Mouse (Mus musculus): ENCODE data around the gene Lat2.

Gene Lat2

DNA sequence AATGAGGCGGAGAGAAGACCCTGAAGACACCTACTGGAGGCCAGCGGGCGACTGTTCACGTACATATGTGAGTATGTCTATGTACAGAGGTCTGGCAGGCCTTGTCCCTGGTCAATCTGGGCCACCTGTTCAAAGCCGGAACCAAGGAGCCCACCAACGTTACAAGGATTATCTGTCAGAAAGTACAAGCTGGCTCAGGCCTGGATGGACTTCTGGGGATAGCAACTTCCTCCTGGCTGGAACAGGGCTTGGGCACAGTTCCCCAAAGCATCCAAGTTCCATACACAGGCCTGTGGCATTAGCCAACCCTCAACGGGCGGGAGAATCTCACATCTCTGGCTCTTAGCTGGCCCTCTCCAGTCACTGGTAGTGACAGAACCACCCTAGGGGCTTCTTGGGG, 529 bp downstream of the Lat2 start:
- in situ Hi-C loops (cut with MboI, MseI) = loop anchor here in 1 of 2 experiments (10.0 kb wide), 1 partner anchor 109 kb away; no protein-coding TSS in a partner anchor

- in situ Hi-C loops (cut with MboI, MseI) = loop anchor here in 1 of 2 experiments (10.0 kb wide), 1 partner anchor 109 kb away; no protein-coding TSS in a partner anchor
These were observed 1.1 kb downstream of the Lat2 start for GRCm38 (mm10) chr5:134613727-134614126.

- in situ Hi-C loops (cut with MboI, MseI) = loop anchor here in 1 of 2 experiments (10.0 kb wide), 1 partner anchor 107 kb away; no protein-coding TSS in a partner anchor
These were observed 2.9 kb downstream of the Lat2 start for GRCm38 (mm10) chr5:134611810-134612521.

GRCm38 (mm10) chr5:134609916-134610643, 4.7 kb downstream of the Lat2 start:
- in situ Hi-C loops (cut with MboI, MseI) = loop anchor here in 1 of 2 experiments (10.0 kb wide), 1 partner anchor 105 kb away; no protein-coding TSS in a partner anchor

GRCm38 (mm10) chr5:134607121-134607520, 7.7 kb downstream of the Lat2 start:
- in situ Hi-C loops (cut with MboI, MseI) = no loop called here

- in situ Hi-C loops (cut with MboI, MseI) = no loop called here
These were observed 8.5 kb downstream of the Lat2 start for GRCm38 (mm10) chr5:134606314-134606713.

GRCm38 (mm10) chr5:134604376-134604775, 10.4 kb downstream of the Lat2 start:
- in situ Hi-C loops (cut with MboI, MseI) = no loop called here

- in situ Hi-C loops (cut with MboI, MseI) = no loop called here
These were observed 17.1 kb downstream of the Lat2 start for GRCm38 (mm10) chr5:134597711-134598110.

DNA sequence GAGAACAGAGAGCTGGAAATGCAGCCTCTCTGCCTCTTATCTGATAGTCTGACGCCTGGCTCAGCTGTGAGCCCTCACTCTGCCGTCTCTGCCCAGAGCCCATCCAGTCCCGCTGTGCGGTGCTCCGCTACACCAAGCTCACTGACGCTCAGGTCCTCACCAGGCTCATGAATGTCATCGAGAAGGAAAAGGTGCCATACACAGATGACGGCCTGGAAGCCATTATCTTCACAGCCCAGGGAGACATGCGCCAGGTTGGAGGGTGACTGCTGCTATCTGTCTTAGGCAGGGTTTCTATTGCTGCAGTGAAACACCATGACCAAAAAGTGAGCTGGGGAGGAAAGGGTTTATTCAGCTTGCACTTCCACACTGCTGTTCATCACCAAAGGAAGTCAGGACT, 21.7 kb downstream of the Lat2 start:
- in situ Hi-C loops (cut with MboI, MseI) = no loop called here

- in situ Hi-C loops (cut with MboI, MseI) = no loop called here
These were observed 22.7 kb downstream of the Lat2 start for GRCm38 (mm10) chr5:134592026-134592581.

- in situ Hi-C loops (cut with MboI, MseI) = loop anchor here in 1 of 2 experiments (10.0 kb wide), 1 partner anchor 775 kb away; the partner anchor contains the start of gene Nsun5
These were observed 24.9 kb downstream of the Lat2 start for GRCm38 (mm10) chr5:134589900-134590299.

- in situ Hi-C loops (cut with MboI, MseI) = loop anchor here in 1 of 2 experiments (10.0 kb wide), 1 partner anchor 780 kb away; the partner anchor contains the start of gene Nsun5
These were observed 30.0 kb downstream of the Lat2 start for GRCm38 (mm10) chr5:134584798-134585197.

DNA sequence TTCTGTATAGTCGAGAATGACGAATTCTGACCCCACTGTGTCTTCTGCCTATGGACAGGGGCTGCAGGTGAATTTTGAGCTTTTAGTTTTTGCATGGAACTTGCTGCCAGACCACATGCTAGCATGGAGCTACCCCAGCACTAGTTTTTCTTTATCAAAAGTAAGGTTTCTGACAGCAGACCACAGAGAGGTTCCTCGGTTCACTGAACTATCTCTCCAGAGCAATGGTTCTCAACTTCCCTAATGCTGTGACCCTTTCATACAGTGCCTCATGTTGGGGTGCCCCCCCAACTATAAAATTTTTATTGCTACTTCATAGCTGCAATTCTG, 31.0 kb downstream of the Lat2 start:
- in situ Hi-C loops (cut with MboI, MseI) = loop anchor here in 1 of 2 experiments (10.0 kb wide), 1 partner anchor 781 kb away; the partner anchor contains the start of gene Nsun5

- in situ Hi-C loops (cut with MboI, MseI) = loop anchor here in 1 of 2 experiments (10.0 kb wide), 1 partner anchor 782 kb away; the partner anchor contains the start of gene Nsun5
These were observed 31.6 kb downstream of the Lat2 start for GRCm38 (mm10) chr5:134583006-134583883.

DNA sequence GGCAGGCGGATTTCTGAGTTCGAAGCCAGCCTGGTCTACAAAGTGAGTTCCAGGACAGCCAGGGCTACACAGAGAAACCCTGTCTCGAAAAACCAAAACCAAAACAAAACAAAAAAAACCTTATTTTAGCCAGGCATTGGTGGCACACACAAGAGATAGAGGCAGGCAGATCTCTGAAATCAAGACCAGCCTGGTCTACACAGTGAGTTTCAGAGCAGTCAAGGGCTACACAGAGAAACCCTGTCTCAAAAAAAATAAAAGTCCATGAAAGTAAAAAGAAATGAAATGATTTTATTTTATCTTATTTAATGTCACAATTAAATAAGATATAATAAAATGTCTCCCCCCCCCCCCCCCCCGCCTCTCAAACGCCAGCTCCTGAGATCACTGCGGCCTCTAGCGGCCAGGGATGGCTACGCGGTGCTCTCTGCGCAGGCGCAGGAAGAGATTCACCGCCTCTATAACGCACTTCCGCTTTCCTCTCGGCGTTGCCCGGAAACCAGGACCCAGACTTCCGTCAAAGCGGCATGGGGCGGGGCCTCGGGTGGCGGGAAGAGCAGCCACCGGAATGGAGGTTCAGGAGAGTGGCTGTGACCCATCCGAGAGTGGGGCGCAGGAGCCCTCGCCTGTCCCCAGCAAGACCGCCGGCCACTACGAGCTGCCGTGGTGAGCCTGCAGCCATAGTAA, 32.5 kb downstream of the Lat2 start:
- in situ Hi-C loops (cut with MboI, MseI) = loop anchor here in 1 of 2 experiments (10.0 kb wide), 1 partner anchor 782 kb away; the partner anchor contains the start of gene Nsun5

- in situ Hi-C loops (cut with MboI, MseI) = loop anchor here in 1 of 2 experiments (10.0 kb wide), 1 partner anchor 784 kb away; the partner anchor contains the start of gene Nsun5
These were observed 33.7 kb downstream of the Lat2 start, which contains the start of gene Rfc2 for GRCm38 (mm10) chr5:134581146-134581545. TSS of gene Rfc2 (plus strand) at chr5:134581366.

DNA sequence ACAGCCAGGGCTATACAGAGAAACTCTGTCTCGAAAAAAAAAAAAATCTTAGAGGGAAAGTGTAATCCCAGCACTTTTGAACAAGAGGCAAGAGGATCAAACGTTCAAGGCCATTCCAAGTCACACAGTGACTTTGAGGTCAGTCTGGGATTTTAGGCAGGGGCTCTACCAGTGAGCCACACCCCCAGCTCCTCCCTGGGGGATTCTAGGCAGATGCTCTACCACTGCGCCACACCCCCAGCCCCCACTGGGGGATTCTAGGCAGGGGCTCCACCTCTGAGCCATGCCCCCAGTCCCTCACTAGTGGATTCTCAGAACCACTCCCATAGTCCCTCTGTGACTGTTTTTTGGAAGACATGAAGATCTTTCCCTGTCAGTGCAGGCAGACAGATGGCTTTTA, 35.7 kb downstream of the Lat2 start:
- in situ Hi-C loops (cut with MboI, MseI) = loop anchor here in 1 of 2 experiments (5.0 kb wide), 1 partner anchor 87 kb away; no protein-coding TSS in a partner anchor

- in situ Hi-C loops (cut with MboI, MseI) = loop anchor here in 1 of 2 experiments (5.0 kb wide), 1 partner anchor 85 kb away; no protein-coding TSS in a partner anchor
These were observed 37.3 kb downstream of the Lat2 start for GRCm38 (mm10) chr5:134577534-134577933.

DNA sequence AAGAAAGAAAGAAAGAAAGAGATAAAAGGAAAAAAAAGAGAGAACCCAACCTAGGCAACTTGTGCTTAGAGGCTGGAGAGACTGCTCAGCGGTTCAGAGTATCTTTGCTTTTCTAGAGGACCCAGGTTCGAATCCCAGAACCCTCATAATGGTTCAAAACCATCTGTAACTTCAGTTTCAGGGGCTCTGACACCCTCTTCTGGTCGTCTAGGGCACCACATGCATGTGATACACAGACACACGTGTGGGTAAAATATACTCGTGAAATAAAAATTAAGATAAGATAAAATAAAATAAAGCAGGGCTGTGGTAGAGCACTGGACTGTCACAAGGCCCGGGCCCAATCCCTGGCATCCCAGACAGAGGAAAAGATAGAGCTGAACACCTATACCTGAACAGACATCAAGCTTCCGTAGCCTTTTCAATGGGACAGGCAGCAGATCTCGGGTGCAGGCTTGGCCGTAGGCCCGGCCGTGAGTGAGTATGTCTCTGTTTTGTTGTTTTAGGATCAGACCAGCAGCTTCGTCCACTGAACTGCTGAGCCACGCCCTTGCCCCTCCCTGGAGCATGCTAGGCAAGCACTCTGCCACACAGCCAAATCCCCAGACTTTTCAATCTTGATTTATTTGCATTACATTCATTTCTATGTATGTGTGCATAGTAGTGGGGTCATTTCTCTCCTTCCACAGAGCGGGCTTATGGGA, 38.2 kb downstream of the Lat2 start:
- in situ Hi-C loops (cut with MboI, MseI) = loop anchor here in 1 of 2 experiments (5.0 kb wide), 1 partner anchor 84 kb away; no protein-coding TSS in a partner anchor
